Mouse (Mus musculus): Measurements from ENCODE around the gene Syce1l. TPM values are rescaled to one million over a fixed set of nuclear protein-coding genes. Genes with fewer than 3 reads are reported as not detected.

The Syce1l gene
- 0.75 TPM in 1 of 2 replicates, not detected in the other for polyA plus RNA-seq (2014; fragmentation: Nextera tagmentation; extraction: Ambion mirVana)

GRCm38 (mm10) chr8:113642926-113643325, at the start of gene Syce1l:
Gene Syce1l, plus strand, starts transcription at chr8:113643213.
- Histone ChIP-seq H3K9me3 (ENCODE audit: control insufficient read depth, low read length) (no peaks in the 10 kb centered on the region), H3K4me2 (ENCODE audit: low read depth, low read length) (no peak within 1 kb of the TSS), H3K4me3 (ENCODE audit: low read depth, low read length) (no peak within 1 kb of the TSS), H3K36me3 (ENCODE audit: control insufficient read depth, insufficient read depth, low read length) (peaks cover 7% of the 10 kb centered on the region; the same call in 1 of the 2 replicates), H3K27me3 (ENCODE audit: control insufficient read depth, insufficient read depth, low read length) (no peaks in the 10 kb centered on the region), H3K27ac (ENCODE audit: low read depth, low read length) (no peak within 1 kb of the TSS), H3K9ac (replicated peaks; ENCODE audit: low read depth, low read length) (no peak within 1 kb of the TSS), H3K4me1 (ENCODE audit: control insufficient read depth, insufficient read depth, low read length) (no peaks in the 10 kb centered on the region)
- 93% methylated on average over 16 of the region's 16 CpGs for WGBS
- no peak for ATAC-seq (ENCODE audit: low read depth)

DNA sequence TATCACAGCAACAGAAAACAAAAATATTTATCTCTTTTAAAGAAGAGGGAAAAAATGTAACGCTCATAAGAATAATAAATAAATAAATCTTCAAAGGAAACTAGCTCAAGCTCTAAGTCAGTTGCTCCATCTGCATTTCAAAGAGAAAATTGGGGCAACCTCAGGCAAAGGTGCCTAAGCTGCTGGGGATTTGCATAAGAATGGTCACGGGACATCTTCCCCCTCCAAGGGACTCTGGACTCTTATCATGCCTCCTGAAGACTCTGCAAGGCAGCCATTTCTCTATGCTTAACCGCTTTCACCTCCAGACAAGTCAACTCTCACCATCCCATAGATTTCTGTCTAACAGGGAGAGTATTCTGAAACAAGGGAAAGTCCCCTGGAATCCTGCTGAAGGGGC, 44.6 kb upstream of the Syce1l start:
- no peak for ATAC-seq (ENCODE audit: low read depth)
- Histone ChIP-seq H3K4me3 (ENCODE audit: low read depth, low read length) (no peak overlapping the region), H3K27ac (ENCODE audit: low read depth, low read length) (no peak overlapping the region), H3K36me3 (ENCODE audit: control insufficient read depth, insufficient read depth, low read length) (no peaks in the 10 kb centered on the region), H3K27me3 (ENCODE audit: control insufficient read depth, insufficient read depth, low read length) (no peaks in the 10 kb centered on the region), H3K4me1 (ENCODE audit: control insufficient read depth, insufficient read depth, low read length) (no peaks in the 10 kb centered on the region), H3K4me2 (ENCODE audit: low read depth, low read length) (no peak overlapping the region), H3K9ac (replicated peaks; ENCODE audit: low read depth, low read length) (no peak overlapping the region), H3K9me3 (ENCODE audit: control insufficient read depth, low read length) (no peaks in the 10 kb centered on the region)
- 54% methylated on average over 3 of the region's 3 CpGs for WGBS

DNA sequence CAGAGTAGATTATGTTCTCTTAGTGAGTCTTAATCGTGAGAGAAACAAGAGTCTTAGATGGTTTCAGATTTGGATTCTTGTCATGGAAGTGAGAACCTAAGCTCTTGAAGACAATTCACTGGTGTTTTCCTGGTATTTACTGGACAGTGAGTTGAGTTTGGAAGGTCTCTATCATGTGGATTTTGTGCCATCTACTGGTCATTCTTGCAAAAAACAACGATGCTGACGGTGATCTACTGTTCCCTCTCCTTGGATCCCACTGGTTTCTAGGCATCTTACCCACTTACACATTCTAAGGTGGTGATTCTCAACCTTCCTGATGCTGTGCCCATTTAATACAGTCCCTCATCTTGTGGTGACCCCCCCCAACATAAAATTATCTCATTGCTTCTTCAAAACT, 10.4 kb upstream of the Syce1l start:
- H3K27ac ChIP-seq (ENCODE audit: low read depth, low read length): no peak overlapping the region

DNA sequence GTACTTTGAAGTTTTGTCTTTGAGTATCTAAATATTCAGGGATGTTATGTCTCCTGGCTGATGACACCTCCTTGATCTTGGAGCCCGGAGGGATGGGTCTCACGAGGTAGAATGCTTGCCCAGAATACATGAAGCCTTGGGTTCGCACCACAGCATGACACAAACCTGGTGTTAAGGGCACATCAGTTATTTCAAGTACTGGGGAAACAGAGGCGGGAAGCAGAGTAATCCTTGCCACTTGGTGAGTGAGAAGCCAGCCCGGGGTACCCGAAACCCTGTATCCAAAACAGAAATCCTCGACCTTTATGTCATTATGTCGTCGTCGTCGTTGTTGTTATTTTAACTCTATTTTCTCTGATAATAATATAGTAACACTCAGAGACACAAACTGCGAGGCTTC, 8.9 kb upstream of the Syce1l start:
- peak overlapping the region; percentile 94 for H3K27ac ChIP-seq (ENCODE audit: low read depth, low read length)
- peak overlapping the region; percentile 51 for H3K4me2 ChIP-seq (ENCODE audit: low read depth, low read length)
- no peaks in the 10 kb centered on the region for H3K27me3 ChIP-seq (ENCODE audit: control insufficient read depth, insufficient read depth, low read length)
- peak overlapping the region; percentile 70 for H3K4me3 ChIP-seq (ENCODE audit: low read depth, low read length)
- H3K9me3 ChIP-seq (ENCODE audit: control insufficient read depth, low read length): no peaks in the 10 kb centered on the region
- H3K36me3 ChIP-seq (ENCODE audit: control insufficient read depth, insufficient read depth, low read length): no peaks in the 10 kb centered on the region
- no peak overlapping the region; the same call in 1 of the 2 replicates for H3K9ac ChIP-seq (replicated peaks; ENCODE audit: low read depth, low read length)
- 35% methylated on average over 12 of the region's 12 CpGs for WGBS
- H3K4me1 ChIP-seq (ENCODE audit: control insufficient read depth, insufficient read depth, low read length): peaks cover 12% of the 10 kb centered on the region
- ATAC-seq (ENCODE audit: low read depth): no peak

More for the DNA sequence above, 10.4 kb upstream of the Syce1l start:
- Histone ChIP-seq H3K9me3 (ENCODE audit: control insufficient read depth, low read length) (no peaks in the 10 kb centered on the region), H3K9ac (replicated peaks; ENCODE audit: low read depth, low read length) (no peak overlapping the region), H3K4me2 (ENCODE audit: low read depth, low read length) (no peak overlapping the region), H3K4me3 (ENCODE audit: low read depth, low read length) (no peak overlapping the region), H3K36me3 (ENCODE audit: control insufficient read depth, insufficient read depth, low read length) (no peaks in the 10 kb centered on the region), H3K4me1 (ENCODE audit: control insufficient read depth, insufficient read depth, low read length) (peaks cover 12% of the 10 kb centered on the region), H3K27me3 (ENCODE audit: control insufficient read depth, insufficient read depth, low read length) (no peaks in the 10 kb centered on the region)
- no peak for ATAC-seq (ENCODE audit: low read depth)
- WGBS: 6% methylated on average over 3 of the region's 3 CpGs

GRCm38 (mm10) chr8:113634670-113635591, 8.1 kb upstream of the Syce1l start, which contains the start of gene Mon1b:
Gene Mon1b, plus strand, starts transcription at chr8:113635587.
- H3K4me1 ChIP-seq (ENCODE audit: control insufficient read depth, insufficient read depth, low read length): peaks cover 12% of the 10 kb centered on the region
- no peaks in the 10 kb centered on the region for H3K36me3 ChIP-seq (ENCODE audit: control insufficient read depth, insufficient read depth, low read length)
- H3K9ac ChIP-seq (replicated peaks; ENCODE audit: low read depth, low read length): peak within 1 kb of the TSS; percentile 68
- H3K4me3 ChIP-seq (ENCODE audit: low read depth, low read length): peak within 1 kb of the TSS; percentile 70
- H3K27ac ChIP-seq (ENCODE audit: low read depth, low read length): peak within 1 kb of the TSS; percentile 94
- no peaks in the 10 kb centered on the region for H3K27me3 ChIP-seq (ENCODE audit: control insufficient read depth, insufficient read depth, low read length)
- peak; percentile 98 for ATAC-seq (ENCODE audit: low read depth)
- no peaks in the 10 kb centered on the region for H3K9me3 ChIP-seq (ENCODE audit: control insufficient read depth, low read length)
- H3K4me2 ChIP-seq (ENCODE audit: low read depth, low read length): peak within 1 kb of the TSS; percentile 98
- under 1% methylated on average over 42 of the region's 42 CpGs for WGBS

DNA sequence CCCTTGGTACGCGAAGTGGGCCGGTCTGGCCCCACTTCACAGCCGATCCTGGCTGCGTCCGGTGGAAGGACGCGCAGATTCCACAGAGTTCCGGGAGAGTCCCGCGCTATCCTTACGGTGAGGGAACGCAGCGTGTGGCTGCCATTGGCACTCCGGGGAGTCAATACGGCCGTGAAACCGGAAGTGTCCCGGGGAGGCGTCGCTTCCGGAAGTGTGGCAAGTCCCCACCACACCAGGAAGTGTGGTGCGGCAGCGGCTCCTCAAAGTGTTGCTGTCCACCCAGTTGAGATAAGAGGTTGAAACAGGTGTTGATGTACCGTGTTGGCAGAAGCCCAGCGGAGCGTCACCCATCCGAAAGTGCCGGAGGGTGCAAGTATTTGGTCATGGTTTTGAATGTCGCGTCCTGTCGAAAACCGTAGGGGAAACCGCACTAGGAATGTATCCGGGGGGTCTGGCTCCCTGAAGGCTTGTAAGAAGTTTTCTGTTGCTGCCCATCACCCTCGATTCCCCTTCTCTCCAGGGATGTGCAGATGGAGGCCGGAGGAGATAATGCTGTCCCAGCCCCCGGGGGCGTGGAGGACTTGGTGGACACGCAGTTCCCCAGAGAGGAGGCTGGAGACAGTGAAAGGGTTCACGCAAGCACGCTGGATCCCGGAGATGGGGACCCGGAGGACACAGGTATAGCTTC, 7.3 kb upstream of the Syce1l start:
- H3K9ac ChIP-seq (replicated peaks; ENCODE audit: low read depth, low read length): peak overlapping the region; percentile 68
- peaks cover 12% of the 10 kb centered on the region for H3K4me1 ChIP-seq (ENCODE audit: control insufficient read depth, insufficient read depth, low read length)
- H3K4me2 ChIP-seq (ENCODE audit: low read depth, low read length): peak overlapping the region; percentile 98
- WGBS: under 1% methylated on average over 44 of the region's 44 CpGs
- peak overlapping the region; percentile 94 for H3K27ac ChIP-seq (ENCODE audit: low read depth, low read length)
- ATAC-seq (ENCODE audit: low read depth): peak; percentile 81
- H3K4me3 ChIP-seq (ENCODE audit: low read depth, low read length): peak overlapping the region; percentile 70
- H3K9me3 ChIP-seq (ENCODE audit: control insufficient read depth, low read length): no peaks in the 10 kb centered on the region
- no peaks in the 10 kb centered on the region for H3K27me3 ChIP-seq (ENCODE audit: control insufficient read depth, insufficient read depth, low read length)
- no peaks in the 10 kb centered on the region for H3K36me3 ChIP-seq (ENCODE audit: control insufficient read depth, insufficient read depth, low read length)

GRCm38 (mm10) chr8:113636280-113636628, 6.8 kb upstream of the Syce1l start:
- Histone ChIP-seq H3K9ac (replicated peaks; ENCODE audit: low read depth, low read length) (peak overlapping the region; percentile 68), H3K4me1 (ENCODE audit: control insufficient read depth, insufficient read depth, low read length) (peaks cover 12% of the 10 kb centered on the region), H3K4me2 (ENCODE audit: low read depth, low read length) (peak overlapping the region; percentile 98), H3K27me3 (ENCODE audit: control insufficient read depth, insufficient read depth, low read length) (no peaks in the 10 kb centered on the region), H3K36me3 (ENCODE audit: control insufficient read depth, insufficient read depth, low read length) (no peaks in the 10 kb centered on the region), H3K9me3 (ENCODE audit: control insufficient read depth, low read length) (no peaks in the 10 kb centered on the region), H3K4me3 (ENCODE audit: low read depth, low read length) (peak overlapping the region; percentile 70), H3K27ac (ENCODE audit: low read depth, low read length) (no peak overlapping the region)
- no peak for ATAC-seq (ENCODE audit: low read depth)
- 34% methylated on average over 5 of the region's 5 CpGs for WGBS

DNA sequence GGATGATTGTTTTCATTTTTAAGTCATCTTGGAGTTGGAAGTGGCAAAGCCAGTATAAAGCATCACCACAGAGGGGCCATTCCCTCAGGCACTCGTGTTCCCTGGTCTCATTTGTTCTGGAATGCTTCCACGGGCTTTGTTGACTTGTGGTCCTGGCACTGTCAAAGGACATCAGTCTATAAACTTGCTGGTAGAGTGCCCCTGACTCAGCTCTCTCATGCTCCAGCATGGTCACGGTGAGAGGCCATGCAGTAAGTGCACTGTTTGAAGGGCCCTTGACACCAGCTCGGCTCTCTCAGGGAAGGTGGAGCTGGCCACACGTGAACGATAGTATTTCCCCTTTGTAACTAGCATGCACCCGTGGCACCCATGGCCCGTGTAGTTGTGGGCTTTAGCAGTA, 2.7 kb upstream of the Syce1l start:
- Histone ChIP-seq H3K4me1 (ENCODE audit: control insufficient read depth, insufficient read depth, low read length) (peaks cover 7% of the 10 kb centered on the region), H3K9ac (replicated peaks; ENCODE audit: low read depth, low read length) (no peak overlapping the region), H3K27ac (ENCODE audit: low read depth, low read length) (no peak overlapping the region), H3K9me3 (ENCODE audit: control insufficient read depth, low read length) (no peaks in the 10 kb centered on the region), H3K27me3 (ENCODE audit: control insufficient read depth, insufficient read depth, low read length) (no peaks in the 10 kb centered on the region), H3K36me3 (ENCODE audit: control insufficient read depth, insufficient read depth, low read length) (peaks cover 7% of the 10 kb centered on the region; the same call in 1 of the 2 replicates), H3K4me2 (ENCODE audit: low read depth, low read length) (no peak overlapping the region), H3K4me3 (ENCODE audit: low read depth, low read length) (no peak overlapping the region)
- ATAC-seq (ENCODE audit: low read depth): no peak
- 88% methylated on average over 8 of the region's 8 CpGs for WGBS
